Mouse (Mus musculus): ENCODE data around the gene G6pc3.
A peak's percentile ranks its signal among the peaks of the same experiment; 100 is the strongest.

DNA sequence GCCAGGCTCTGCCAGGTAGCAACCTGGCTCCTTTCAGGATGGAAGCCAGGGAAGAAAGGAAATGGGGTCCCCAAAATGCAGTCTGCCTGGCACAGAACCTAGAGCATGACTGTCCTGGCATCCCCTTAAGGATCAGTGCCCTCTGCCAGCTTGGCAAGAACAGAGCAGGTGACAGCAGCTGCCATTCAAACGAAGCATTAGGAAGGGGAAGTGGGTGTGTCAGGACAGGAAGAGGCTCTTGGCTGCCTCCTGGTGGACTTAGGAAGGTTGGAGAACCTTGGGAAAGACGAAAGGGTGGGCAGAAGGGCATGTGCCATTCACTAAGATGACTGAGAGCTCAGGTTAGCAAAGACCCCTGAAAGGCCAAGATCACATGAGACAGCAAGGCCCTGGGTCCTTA lies 20.3 kb downstream of the G6pc3 start:
- TF ChIP-seq POLR2A (IDR thresholded peaks at IDR 0.05; ENCODE audit: insufficient read depth, low read depth, low read length): no peak
- TF ChIP-seq EP300 (IDR thresholded peaks at IDR 0.05; ENCODE audit: insufficient read depth, low read depth, low read length): 0 out of 2 replicates have a peak, but pooled peaks have one; percentile 58

All from heart, adult 2 months (tissue).